Mouse (Mus musculus) stomach, postnatal 0 days (tissue): Measurements from ENCODE around the gene Mtmr3. TPM values are rescaled to one million over a fixed set of nuclear protein-coding genes. Genes with fewer than 3 reads are reported as not detected.
A peak's percentile ranks its signal among the peaks of the same experiment; 100 is the strongest.

Source experiments
- ATAC-seq: fragments of 200-750 bp; cut with Nextera tagmentation; 2 replicates; pipeline ENCODE4 v1.8.0; 2017; ENCODE audit not compliant: low FRiP score, low TSS enrichment
- DNase-seq: peaks from one replicate; pipeline ENCODE4 v3.0.0-alpha.2; 2016; ENCODE audit warnings: low spot score
- H3K27ac ChIP-seq: fragments of 300-500 bp; sonication (generic); replicated peaks from 2 replicates; pipeline ENCODE4 v1.5.1; 2014; ENCODE audit warnings: mild to moderate bottlenecking, control low read depth
- H3K27me3 ChIP-seq: fragments of 300-500 bp; sonication (generic); 2 replicates; pipeline ENCODE4 v1.6.1; 2014; ENCODE audit warnings: low read length; ENCODE audit not compliant: control insufficient read depth, insufficient read depth
- H3K36me3 ChIP-seq: fragments of 300-500 bp; sonication (generic); 2 replicates; pipeline ENCODE4 v1.6.1; 2014; ENCODE audit warnings: low read length, mixed read lengths; ENCODE audit not compliant: control insufficient read depth, insufficient read depth
- H3K4me1 ChIP-seq: fragments of 300-500 bp; sonication (generic); replicated peaks from 2 replicates; pipeline ENCODE4 v1.6.1; 2014; ENCODE audit warnings: antibody characterized with exemption; ENCODE audit not compliant: control insufficient read depth, insufficient read depth
- H3K4me2 ChIP-seq: fragments of 300-500 bp; sonication (generic); replicated peaks from 2 replicates; pipeline ENCODE4 v1.6.1; 2014; ENCODE audit warnings: low read depth, mild to moderate bottlenecking, control low read depth, moderate library complexity
- H3K4me3 ChIP-seq: fragments of 300-500 bp; sonication (generic); 2 replicates; pipeline ENCODE4 v1.5.1; 2014; ENCODE audit warnings: low read depth, low read length, control low read depth
- H3K9ac ChIP-seq: fragments of 300-500 bp; sonication (generic); 2 replicates; pipeline ENCODE4 v1.6.1; 2014; ENCODE audit warnings: mild to moderate bottlenecking, low read length, control low read depth, mixed read lengths
- H3K9me3 ChIP-seq: fragments of 300-500 bp; sonication (generic); 2 replicates; pipeline ENCODE4 v1.6.1; 2016; ENCODE audit warnings: low read length; ENCODE audit not compliant: control insufficient read depth
- CTCF ChIP-seq: IDR thresholded peaks from 2 replicates; pipeline ENCODE4 v1.5.1; 2016; ENCODE audit warnings: antibody characterized with exemption, low read depth, mild to moderate bottlenecking, moderate library complexity
- EP300 ChIP-seq: optimal IDR thresholded peaks from 2 replicates; pipeline ENCODE3; 2016; ENCODE audit warnings: antibody characterized with exemption
- WGBS: fragments of 180-500 bp; shearing (Covaris S2); extraction: QIAGEN DNeasy Blood & Tissue Kit; methylation state at CpG from one replicate; pipeline ENCODE4 v1.1.7; 2014; 5-methylcytosine and 5-hydroxymethylcytosine counted together
- polyA plus RNA-seq: library from polyadenylated mRNA; unstranded; fragments of >200 nt; fragmentation: Nextera tagmentation; extraction: Ambion mirVana; gene quantifications from 2 replicates; pipeline ENCODE4 v1.2.1, GENCODE M21; 2015

The Mtmr3 gene
- polyA plus RNA-seq, 1 experiment from 2014 or later = 11.7 TPM

- WGBS = 82% methylated on average over 4 of the region's 4 CpGs
- Histone ChIP-seq H3K4me2 (no peak overlapping the region), H3K36me3 (no peaks in the 10 kb centered on the region), H3K4me1 (no peaks in the 10 kb centered on the region), H3K9me3 (no peaks in the 10 kb centered on the region), H3K9ac (no peak overlapping the region), H3K27ac (no peak overlapping the region), H3K27me3 (no peaks in the 10 kb centered on the region), H3K4me3 (no peak overlapping the region)
- no peak for ATAC-seq
- DNase-seq = no peak
- TF ChIP-seq EP300 = no peak
- TF ChIP-seq CTCF = no peak
Measured at GRCm38 (mm10) chr11:4464616-4465015, 130.0 kb downstream of the Mtmr3 start.

GRCm38 (mm10) chr11:4464186-4464585 is 130.5 kb downstream of the Mtmr3 start:
- no peak overlapping the region for H3K9ac ChIP-seq
- H3K9me3 ChIP-seq = no peaks in the 10 kb centered on the region
- DNase-seq (no peak), ATAC-seq (no peak)
- no peaks in the 10 kb centered on the region for H3K4me1 ChIP-seq
- no peaks in the 10 kb centered on the region for H3K36me3 ChIP-seq
- WGBS = 60% methylated on average over 1 of the region's 1 CpGs
- H3K27me3 ChIP-seq = no peaks in the 10 kb centered on the region
- no peak overlapping the region for H3K4me3 ChIP-seq
- H3K4me2 ChIP-seq = no peak overlapping the region
- H3K27ac ChIP-seq = no peak overlapping the region
- TF ChIP-seq EP300 = no peak
- no peak for TF ChIP-seq CTCF

GRCm38 (mm10) chr11:4462868-4463267 is 131.8 kb downstream of the Mtmr3 start:
- 25% methylated on average over 2 of the region's 2 CpGs for WGBS

GRCm38 (mm10) chr11:4461154-4461553 is 133.5 kb downstream of the Mtmr3 start:
- Histone ChIP-seq H3K27ac (no peak overlapping the region), H3K9ac (no peak overlapping the region), H3K4me2 (no peak overlapping the region), H3K27me3 (no peaks in the 10 kb centered on the region), H3K36me3 (no peaks in the 10 kb centered on the region), H3K4me3 (no peak overlapping the region), H3K9me3 (no peaks in the 10 kb centered on the region), H3K4me1 (no peaks in the 10 kb centered on the region)
- TF ChIP-seq CTCF = no peak
- no peak for TF ChIP-seq EP300
- WGBS = 17% methylated on average over 12 of the region's 12 CpGs
- peak; percentile 50 for DNase-seq
- 0 out of 2 replicates have a peak, but pooled peaks have one; percentile 21 for ATAC-seq

More at GRCm38 (mm10) chr11:4462868-4463267, 131.8 kb downstream of the Mtmr3 start:
- no peaks in the 10 kb centered on the region for H3K36me3 ChIP-seq
- H3K4me2 ChIP-seq = no peak overlapping the region
- TF ChIP-seq EP300 = no peak
- no peak for TF ChIP-seq CTCF
- H3K9ac ChIP-seq = no peak overlapping the region
- DNase-seq (no peak), ATAC-seq (no peak)
- H3K27ac ChIP-seq = no peak overlapping the region
- H3K27me3 ChIP-seq = no peaks in the 10 kb centered on the region
- no peak overlapping the region for H3K4me3 ChIP-seq
- no peaks in the 10 kb centered on the region for H3K4me1 ChIP-seq
- H3K9me3 ChIP-seq = no peaks in the 10 kb centered on the region

GRCm38 (mm10) chr11:4460615-4461014 is 134.0 kb downstream of the Mtmr3 start:
- DNase-seq = no peak
- WGBS = 54% methylated on average over 5 of the region's 5 CpGs
- H3K9me3 ChIP-seq = no peaks in the 10 kb centered on the region
- no peaks in the 10 kb centered on the region for H3K4me1 ChIP-seq
- no peak overlapping the region for H3K9ac ChIP-seq
- ATAC-seq = no peak
- no peaks in the 10 kb centered on the region for H3K27me3 ChIP-seq
- TF ChIP-seq EP300 (no peak), CTCF (no peak)
- no peaks in the 10 kb centered on the region for H3K36me3 ChIP-seq
- H3K4me3 ChIP-seq = no peak overlapping the region
- H3K4me2 ChIP-seq = no peak overlapping the region
- H3K27ac ChIP-seq = no peak overlapping the region

- Histone ChIP-seq H3K9ac (no peak overlapping the region), H3K4me1 (no peaks in the 10 kb centered on the region), H3K4me2 (no peak overlapping the region), H3K4me3 (no peak overlapping the region), H3K9me3 (no peaks in the 10 kb centered on the region), H3K27me3 (no peaks in the 10 kb centered on the region), H3K27ac (no peak overlapping the region), H3K36me3 (no peaks in the 10 kb centered on the region)
- 82% methylated on average over 8 of the region's 8 CpGs for WGBS
- ATAC-seq = no peak
- DNase-seq = no peak
- TF ChIP-seq CTCF (no peak), EP300 (no peak)
Measured at GRCm38 (mm10) chr11:4454895-4455535, 139.6 kb downstream of the Mtmr3 start.
